Mouse (Mus musculus) heart, adult 11 months (tissue): ENCODE measurements at regions not wholly inside any gene's neighbourhood (a gene's known extent, or its start where the extent isn't known, plus 50 kb on each side); places are given as distances from the start of the nearest gene placed in this dataset.

ENCODE experiments used
- DNase-seq: peaks from one replicate; pipeline ENCODE4 v3.0.0; 2022

DNA sequence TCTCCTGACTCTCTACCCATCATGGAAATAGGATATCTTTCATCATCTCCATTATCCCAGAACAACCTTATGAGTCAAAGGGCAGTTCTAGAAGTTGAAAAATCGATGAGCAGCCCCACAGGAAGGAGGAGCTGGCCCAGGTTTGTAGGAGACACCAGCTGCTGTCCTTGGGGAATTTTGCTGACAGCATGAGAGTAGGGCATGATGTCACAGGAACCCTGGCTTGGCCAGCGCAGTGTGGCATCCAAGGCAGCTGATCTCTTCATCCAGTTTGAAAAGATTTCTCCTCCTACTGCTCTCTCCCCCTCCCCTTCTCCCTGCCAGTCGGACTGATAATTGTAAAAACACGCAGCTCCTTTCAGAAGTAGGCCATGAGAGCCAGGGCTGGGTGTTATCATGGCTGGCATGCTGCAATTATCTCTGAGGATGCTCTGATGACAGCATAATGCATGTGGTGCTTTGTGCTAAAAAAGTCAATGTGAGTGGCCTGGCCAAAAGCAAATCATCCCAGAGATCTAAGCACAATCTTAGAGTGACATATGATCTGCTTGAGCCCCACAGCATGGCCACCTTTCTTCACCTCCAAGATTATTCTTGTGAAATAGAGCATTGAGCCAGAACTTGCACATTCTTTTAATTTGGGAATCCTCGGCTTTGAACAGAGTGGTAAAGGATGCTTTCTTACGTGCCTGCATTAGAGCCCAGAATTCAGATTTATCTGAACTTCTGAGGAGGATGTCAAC lies 54.2 kb downstream of the Gjd2 start:
- no peak for DNase-seq

DNA sequence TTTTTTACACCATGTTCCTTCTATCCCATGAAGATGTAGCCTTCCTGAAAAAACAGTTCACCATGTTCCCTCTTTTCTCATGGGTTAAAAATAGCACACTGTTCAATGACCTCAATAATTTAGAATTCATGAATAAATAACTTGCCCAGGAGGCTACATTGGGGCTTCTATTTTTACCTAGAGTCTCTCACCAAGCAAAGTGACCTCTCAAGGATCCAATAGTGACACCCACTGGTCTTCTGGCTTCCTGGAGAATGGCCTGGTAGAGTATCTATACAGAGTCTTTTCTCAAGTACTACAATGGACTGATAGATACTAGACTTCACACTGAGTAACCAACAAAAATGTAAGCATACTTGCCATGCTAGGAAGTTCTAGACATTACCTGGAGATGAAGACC lies 60.9 kb downstream of the Gjd2 start:
- peak; percentile 64 for DNase-seq

DNA sequence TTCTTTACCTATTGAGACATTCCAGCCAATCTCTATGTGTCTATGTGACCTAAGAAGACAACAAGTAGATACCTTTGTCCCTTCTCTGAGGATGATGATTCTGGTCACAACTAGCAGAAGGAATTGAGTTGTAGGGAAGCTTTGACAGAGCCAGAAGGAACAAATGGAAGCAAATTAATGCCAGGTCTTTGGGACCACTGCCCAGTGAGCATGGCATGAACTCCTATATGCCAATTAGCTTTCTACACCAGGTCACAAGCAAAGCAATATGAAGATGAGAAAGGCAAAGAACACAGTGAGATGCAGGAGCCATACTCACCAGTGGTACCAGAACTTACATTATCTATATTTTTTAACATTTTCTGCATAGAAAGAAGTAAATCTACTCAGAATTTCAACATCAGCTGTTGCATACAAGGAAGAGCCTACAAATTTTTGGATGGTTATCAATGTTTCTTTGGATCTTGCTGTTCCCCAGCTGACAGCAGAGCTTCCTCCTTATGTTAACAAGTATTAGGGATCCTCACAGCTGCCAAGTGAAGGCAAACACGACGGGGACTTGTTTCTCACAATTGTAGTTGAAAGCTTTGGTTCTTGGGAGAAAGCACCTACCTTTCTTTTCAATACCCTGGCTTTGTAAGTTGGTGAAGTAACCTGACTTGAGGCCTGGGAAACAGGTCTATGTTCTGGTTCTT lies 64.0 kb downstream of the Gjd2 start:
- DNase-seq = no peak

DNA sequence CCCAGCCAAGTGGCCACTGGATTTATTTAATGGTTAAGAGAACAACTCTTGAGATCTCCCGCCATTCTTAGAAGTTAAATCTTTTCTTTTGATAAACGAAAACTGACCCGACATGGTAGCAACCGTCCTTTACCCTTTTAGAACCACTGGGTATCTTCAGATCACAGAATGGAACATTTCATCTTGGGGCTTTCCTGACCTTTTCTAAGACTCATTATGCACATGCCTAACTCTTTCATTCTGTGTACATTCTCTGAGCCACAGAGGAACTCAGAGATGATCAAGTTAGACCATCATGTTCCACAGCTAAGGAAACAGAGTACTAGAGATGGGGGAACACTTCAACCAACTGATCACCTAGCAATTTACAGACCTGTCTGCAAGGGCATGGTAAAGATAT lies 81.7 kb downstream of the Gjd2 start:
- DNase-seq = no peak

DNA sequence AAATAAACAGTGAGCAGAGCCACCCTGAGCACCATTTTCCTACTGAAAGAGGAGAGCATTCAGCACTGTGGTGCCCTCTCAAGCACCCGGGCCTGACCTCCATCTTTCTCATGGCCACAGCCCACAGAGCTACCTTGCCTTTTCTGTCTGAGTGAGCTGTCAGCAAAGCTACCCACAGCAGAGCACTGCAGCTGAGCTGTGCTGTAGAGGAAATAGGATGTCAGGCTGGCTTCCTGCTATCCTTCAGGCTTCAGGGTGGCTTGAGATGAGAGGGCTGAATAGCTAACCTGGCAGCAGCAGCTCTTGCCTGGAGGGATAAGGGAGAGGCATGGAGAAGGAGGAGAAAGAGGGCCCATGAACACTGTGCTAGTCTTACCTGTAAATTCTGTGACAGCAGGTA lies 82.5 kb downstream of the Gjd2 start:
- DNase-seq = no peak

DNA sequence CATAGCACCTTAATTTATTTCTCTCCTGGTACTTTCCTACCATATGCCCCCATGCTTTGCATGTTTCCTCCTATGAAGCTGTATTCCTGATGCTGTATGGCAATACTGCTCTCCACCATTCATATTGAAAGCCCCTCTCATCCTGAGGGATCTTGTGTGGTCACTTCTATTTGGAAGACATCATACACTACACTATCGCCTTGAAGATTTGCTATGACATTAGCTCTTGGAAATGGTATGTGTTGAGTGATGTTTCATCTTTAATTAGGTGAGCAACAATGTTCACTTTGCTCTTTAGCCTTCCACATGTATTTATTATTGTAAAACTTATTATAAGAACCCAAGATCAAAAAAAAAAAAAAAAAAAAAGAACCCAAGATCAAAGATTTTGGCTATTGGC lies 81.2 kb upstream of the Arhgap11a start:
- DNase-seq = no peak

DNA sequence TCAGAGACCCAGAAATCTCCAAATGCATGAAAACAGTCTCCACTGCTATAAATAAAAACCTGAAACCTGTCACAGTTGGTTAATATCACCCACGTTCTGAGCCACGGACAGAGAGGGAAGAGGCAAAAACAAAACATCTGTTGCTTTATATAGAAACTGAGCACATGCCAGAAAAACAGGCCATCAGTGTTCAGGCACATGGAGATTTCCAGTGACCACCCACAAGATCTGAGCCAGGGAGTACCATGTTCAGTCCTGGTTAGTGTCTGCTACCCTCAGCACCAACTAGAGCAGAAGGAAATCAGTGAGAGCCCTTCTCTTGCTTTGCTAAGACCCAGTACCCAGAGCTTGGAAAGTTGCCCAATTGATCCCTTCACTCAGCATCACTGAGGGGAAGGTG lies 75.7 kb upstream of the Arhgap11a start:
- DNase-seq = no peak

DNA sequence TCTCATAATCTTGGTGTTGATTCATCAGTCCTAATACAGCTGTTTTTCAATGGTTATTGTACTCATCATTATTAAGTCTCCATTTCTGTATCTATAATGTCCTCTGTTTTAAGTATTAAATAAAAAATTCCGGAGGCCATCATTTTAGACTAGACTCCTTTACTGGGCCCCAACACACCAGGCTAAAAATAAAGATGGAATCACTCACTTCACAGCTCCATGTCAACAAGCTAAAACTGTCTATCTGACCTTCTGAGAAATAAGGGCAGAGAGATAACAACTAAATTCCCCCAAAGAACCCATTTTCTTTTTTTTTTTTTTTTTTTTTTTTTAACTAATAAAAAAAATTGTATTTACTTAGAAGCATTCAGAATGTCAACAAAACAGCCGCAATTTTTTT lies 70.5 kb upstream of the Arhgap11a start:
- DNase-seq = no peak

DNA sequence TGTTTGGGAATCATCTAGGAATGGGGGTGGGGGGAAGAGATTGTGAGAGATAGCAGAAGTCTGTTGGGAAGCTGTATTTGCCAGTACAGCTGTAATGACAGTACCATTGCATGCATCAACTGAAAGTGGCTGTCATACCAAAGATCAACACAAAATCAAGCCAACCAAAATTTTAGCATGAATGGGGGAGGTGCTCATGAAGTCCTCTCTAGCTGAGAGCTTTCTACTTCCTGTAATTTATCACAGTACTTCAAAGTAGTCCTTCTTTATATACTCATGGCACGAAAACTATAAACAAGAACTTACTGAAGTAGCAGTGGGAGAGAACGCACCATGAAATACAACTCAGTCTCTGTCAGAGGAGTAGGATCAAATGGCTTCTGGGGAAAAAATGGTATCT lies 65.8 kb upstream of the Arhgap11a start:
- no peak for DNase-seq

DNA sequence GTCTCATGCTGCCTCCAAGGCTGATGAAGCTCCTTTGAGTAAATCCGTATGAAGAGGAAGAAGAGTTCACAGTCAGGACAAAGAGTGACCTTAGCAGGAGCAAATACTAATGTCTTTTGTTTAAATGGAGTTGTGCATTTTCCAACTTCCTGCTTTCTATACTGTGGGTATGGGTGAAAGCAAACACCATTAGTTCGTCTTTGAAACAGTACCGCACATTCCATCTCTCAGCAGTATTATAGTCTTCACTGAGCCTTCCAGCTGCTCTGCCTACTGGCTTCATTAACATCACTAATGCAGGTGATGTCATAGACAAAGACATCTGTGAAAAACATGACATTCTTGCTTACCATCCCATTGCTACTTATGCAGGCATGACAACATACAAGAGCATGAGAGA lies 62.7 kb upstream of the Arhgap11a start:
- DNase-seq = no peak

DNA sequence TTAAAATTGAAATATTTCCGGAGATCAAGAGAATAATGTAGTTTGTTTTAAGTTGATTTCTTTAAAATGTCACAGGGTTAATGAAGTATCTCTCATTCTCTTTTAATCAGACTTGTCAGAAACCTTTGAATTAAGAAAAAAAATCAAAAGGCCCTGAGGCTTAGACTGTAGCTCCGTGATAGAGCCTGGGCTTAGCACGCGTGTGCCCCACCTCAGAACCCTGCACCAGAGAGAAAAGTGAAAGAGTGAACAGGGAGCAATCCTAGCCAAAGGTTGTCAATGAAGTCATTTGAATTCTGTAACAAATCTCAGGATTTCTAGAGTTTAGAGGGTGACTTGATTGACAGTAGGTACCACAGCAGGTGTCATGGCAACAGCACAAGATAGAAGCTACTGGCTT lies 61.0 kb upstream of the Arhgap11a start:
- DNase-seq = no peak

DNA sequence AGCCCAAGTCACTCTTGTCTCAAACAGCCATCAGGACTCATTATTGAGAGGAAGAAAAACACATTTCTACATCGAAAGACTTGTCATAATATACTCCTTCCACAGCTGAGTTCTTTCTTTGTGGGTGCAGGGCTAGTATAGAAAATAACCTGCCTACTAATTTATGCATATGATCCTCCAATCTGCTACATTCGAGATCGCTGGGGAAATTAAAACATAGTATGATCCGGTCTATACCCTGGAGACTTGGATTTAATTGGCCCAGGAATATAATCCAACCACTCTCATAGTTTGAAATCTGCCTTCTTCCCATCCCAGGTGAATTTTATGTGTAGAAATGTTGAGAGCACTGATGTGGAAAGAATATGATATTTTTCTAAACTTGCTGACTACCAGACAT lies 60.2 kb upstream of the Arhgap11a start:
- DNase-seq = no peak

DNA sequence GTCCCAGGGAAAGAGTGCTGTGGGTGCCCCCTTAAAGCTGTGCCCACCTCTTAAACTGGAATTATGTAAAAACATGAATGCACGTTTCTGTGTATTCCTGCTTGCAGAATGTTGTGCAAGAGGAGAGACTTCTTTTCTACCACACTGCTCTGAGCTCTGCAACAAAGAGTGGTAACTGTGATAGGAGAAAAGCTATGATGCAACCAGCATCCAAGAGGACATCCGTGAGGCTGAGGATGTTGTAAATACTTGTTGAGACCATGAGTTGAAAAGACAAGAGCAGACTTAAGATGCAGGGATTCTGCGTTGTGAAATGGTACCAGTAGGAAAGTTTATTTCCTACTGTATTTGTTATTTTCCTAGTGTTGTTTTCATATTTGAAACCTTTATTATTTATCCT lies 56.0 kb upstream of the Arhgap11a start:
- peak; percentile 23 for DNase-seq

DNA sequence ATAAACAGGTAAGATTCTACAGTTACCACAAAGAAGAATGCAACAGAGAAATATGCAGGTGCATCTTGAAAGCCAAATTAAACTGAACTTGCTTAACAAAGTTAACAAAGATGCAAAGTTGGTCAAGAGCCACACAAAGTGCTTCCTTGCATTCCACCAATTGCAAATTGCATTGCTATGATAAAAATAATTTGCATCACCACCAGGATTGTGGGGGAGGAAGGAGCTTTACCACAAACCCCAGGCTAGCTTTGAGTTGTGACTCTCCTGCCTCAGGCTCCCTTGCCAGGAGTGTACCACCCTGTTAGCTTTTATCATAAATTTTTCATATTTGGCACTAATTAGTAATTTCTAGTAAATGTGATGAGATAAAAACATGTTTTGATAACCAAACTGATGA lies 55.4 kb upstream of the Arhgap11a start:
- DNase-seq = no peak

DNA sequence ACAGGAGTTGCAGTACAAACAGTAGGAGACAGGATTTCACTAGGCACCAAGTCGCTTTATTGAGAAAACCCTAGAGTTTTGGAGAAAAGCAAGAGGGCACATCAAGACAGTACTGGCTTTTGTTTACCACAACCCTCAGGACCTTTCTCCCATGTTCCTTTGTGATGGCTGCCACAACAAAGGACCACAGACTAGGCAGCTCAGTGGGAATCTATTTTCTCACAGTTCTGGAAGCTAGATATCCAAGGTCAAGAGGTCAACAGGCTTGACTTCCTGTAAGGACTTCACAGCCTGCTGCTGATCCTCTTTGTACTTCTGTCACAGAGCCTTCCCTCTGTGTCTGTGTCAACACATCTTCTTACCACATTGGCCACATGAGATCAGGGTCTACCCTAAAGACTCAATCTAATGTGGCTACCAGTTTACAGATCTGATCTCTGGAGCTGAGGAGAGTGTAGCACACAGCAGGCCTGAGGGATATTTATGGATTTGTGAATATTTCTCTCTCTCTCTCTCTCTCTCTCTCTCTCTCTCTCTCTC lies 54.6 kb upstream of the Arhgap11a start:
- DNase-seq = peak; percentile 54

DNA sequence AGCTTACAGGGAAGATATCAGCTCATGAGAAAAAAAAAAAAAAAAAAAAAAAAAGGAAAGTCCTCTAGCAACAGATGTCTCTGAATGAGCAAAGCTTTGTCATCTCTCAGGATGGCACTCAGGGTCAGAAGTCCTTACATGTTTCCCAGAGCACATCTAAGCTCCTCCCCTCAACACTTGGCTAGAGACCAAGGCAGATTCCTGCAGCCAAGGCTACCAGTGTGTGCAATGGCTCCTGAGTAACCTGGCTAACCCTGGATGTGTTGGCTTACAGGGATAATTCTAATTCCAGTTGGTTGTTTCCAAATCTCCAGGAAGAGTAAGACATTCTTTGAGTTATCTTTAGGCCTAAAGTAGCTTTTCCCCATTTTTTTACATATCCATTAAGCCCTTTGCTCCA lies 53.9 kb upstream of the Arhgap11a start:
- DNase-seq = peak; percentile 64

DNA sequence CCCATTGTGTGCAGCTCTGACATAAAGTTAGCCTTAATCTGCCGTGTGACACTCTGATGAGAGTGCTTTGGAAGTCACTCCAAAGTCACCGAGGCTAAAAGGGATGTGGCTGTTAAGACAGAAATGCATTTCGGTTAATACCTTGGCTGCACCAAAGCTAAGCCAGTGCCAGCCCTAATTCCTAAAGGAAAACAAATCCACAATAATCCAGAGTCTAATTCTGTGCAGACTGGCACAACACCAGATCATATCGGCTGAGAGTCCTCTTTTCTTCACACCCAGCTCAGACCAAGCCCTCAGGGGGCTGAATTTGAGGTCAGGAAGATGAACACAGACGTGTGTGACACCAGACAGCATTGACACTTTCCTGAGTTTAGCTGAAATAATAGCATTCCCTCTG lies 52.0 kb upstream of the Arhgap11a start:
- peak; percentile 64 for DNase-seq

DNA sequence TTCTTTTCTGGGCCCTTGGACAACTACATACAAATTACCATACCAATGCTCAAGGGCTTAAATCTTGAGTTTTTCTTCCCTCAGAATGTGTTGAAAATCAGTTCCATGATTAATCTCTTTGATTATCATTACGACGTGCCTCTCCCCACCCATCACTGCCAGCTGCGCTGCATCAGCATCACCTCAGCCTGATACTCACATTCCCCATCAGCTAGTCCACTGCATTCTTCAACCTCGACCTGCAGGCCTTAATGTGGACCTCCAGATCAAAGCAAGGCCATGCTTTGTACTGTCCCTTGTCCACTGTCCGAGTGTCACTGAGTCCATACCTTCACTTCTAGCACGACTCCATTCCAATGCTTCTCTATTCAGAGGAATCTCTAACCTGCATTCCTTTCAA lies 50.3 kb upstream of the Arhgap11a start:
- DNase-seq = peak; percentile 24
